Mouse (Mus musculus): ENCODE measurements at regions not wholly inside any gene's neighbourhood (a gene's known extent, or its start where the extent isn't known, plus 50 kb on each side); places are given as distances from the start of the nearest gene placed in this dataset.

GRCm38 (mm10) chr6:117268376-117268775 is 100.0 kb downstream of the Cxcl12 start:
- Histone ChIP-seq H3K27ac (replicated peaks; ENCODE audit: low read depth, low read length) (no peak overlapping the region), H3K4me3 (ENCODE audit: insufficient read depth, low read depth, low read length) (no peak overlapping the region), H3K4me1 (ENCODE audit: control insufficient read depth, insufficient read depth, insufficient read length, low read length) (0 out of 2 replicates have a peak, but pooled peaks cover 4% of the 10 kb centered on the region)

GRCm38 (mm10) chr6:117270261-117270660 is 101.9 kb downstream of the Cxcl12 start:
- Histone ChIP-seq H3K4me3 (ENCODE audit: insufficient read depth, low read depth, low read length) (no peak overlapping the region), H3K4me1 (ENCODE audit: control insufficient read depth, insufficient read depth, insufficient read length, low read length) (0 out of 2 replicates have a peak, but pooled peaks cover 4% of the 10 kb centered on the region), H3K27ac (replicated peaks; ENCODE audit: low read depth, low read length) (no peak overlapping the region)

GRCm38 (mm10) chr6:117271562-117272226 is 103.4 kb downstream of the Cxcl12 start:
- no peak overlapping the region for H3K27ac ChIP-seq (replicated peaks; ENCODE audit: low read depth, low read length)
- no peak overlapping the region for H3K4me3 ChIP-seq (ENCODE audit: insufficient read depth, low read depth, low read length)
- 0 out of 2 replicates have a peak, but pooled peaks cover 4% of the 10 kb centered on the region for H3K4me1 ChIP-seq (ENCODE audit: control insufficient read depth, insufficient read depth, insufficient read length, low read length)

GRCm38 (mm10) chr6:117272227-117272955 is 104.1 kb downstream of the Cxcl12 start:
- Histone ChIP-seq H3K4me3 (ENCODE audit: insufficient read depth, low read depth, low read length) (no peak overlapping the region), H3K27ac (replicated peaks; ENCODE audit: low read depth, low read length) (no peak overlapping the region), H3K4me1 (ENCODE audit: control insufficient read depth, insufficient read depth, insufficient read length, low read length) (0 out of 2 replicates have a peak, but pooled peaks cover 4% of the 10 kb centered on the region)

GRCm38 (mm10) chr6:117275915-117276314 is 107.6 kb downstream of the Cxcl12 start:
- Histone ChIP-seq H3K4me3 (ENCODE audit: insufficient read depth, low read depth, low read length) (no peak overlapping the region), H3K4me1 (ENCODE audit: control insufficient read depth, insufficient read depth, insufficient read length, low read length) (0 out of 2 replicates have a peak, but pooled peaks cover 4% of the 10 kb centered on the region), H3K27ac (replicated peaks; ENCODE audit: low read depth, low read length) (no peak overlapping the region)

- Histone ChIP-seq H3K4me1 (ENCODE audit: control insufficient read depth, insufficient read depth, insufficient read length, low read length) (no peaks in the 10 kb centered on the region), H3K4me3 (ENCODE audit: insufficient read depth, low read depth, low read length) (no peak overlapping the region), H3K27ac (replicated peaks; ENCODE audit: low read depth, low read length) (no peak overlapping the region)
Measured at GRCm38 (mm10) chr6:117276850-117277249, 108.5 kb downstream of the Cxcl12 start.

GRCm38 (mm10) chr6:117279297-117279696 is 111.0 kb downstream of the Cxcl12 start:
- no peaks in the 10 kb centered on the region for H3K4me1 ChIP-seq (ENCODE audit: control insufficient read depth, insufficient read depth, insufficient read length, low read length)
- H3K27ac ChIP-seq (replicated peaks; ENCODE audit: low read depth, low read length), result no peak overlapping the region
- no peak overlapping the region for H3K4me3 ChIP-seq (ENCODE audit: insufficient read depth, low read depth, low read length)

- no peak overlapping the region for H3K4me3 ChIP-seq (ENCODE audit: insufficient read depth, low read depth, low read length)
- no peaks in the 10 kb centered on the region for H3K4me1 ChIP-seq (ENCODE audit: control insufficient read depth, insufficient read depth, insufficient read length, low read length)
- no peak overlapping the region for H3K27ac ChIP-seq (replicated peaks; ENCODE audit: low read depth, low read length)
Measured at GRCm38 (mm10) chr6:117279786-117280411, 111.6 kb downstream of the Cxcl12 start.

- Histone ChIP-seq H3K4me1 (ENCODE audit: control insufficient read depth, insufficient read depth, insufficient read length, low read length) (no peaks in the 10 kb centered on the region), H3K4me3 (ENCODE audit: insufficient read depth, low read depth, low read length) (no peak overlapping the region), H3K27ac (replicated peaks; ENCODE audit: low read depth, low read length) (no peak overlapping the region)
Measured at GRCm38 (mm10) chr6:117280911-117281310, 112.6 kb downstream of the Cxcl12 start.

GRCm38 (mm10) chr6:117283616-117284015 is 115.3 kb downstream of the Cxcl12 start:
- no peak overlapping the region for H3K4me3 ChIP-seq (ENCODE audit: insufficient read depth, low read depth, low read length)
- H3K4me1 ChIP-seq (ENCODE audit: control insufficient read depth, insufficient read depth, insufficient read length, low read length), result no peaks in the 10 kb centered on the region
- H3K27ac ChIP-seq (replicated peaks; ENCODE audit: low read depth, low read length), result no peak overlapping the region

- H3K27ac ChIP-seq (replicated peaks; ENCODE audit: low read depth, low read length), result no peak overlapping the region
- no peaks in the 10 kb centered on the region for H3K4me1 ChIP-seq (ENCODE audit: control insufficient read depth, insufficient read depth, insufficient read length, low read length)
- H3K4me3 ChIP-seq (ENCODE audit: insufficient read depth, low read depth, low read length), result no peak overlapping the region
Measured at GRCm38 (mm10) chr6:117284376-117285106, 116.2 kb downstream of the Cxcl12 start.

- no peaks in the 10 kb centered on the region for H3K4me1 ChIP-seq (ENCODE audit: control insufficient read depth, insufficient read depth, insufficient read length, low read length)
- no peak overlapping the region for H3K27ac ChIP-seq (replicated peaks; ENCODE audit: low read depth, low read length)
- no peak overlapping the region for H3K4me3 ChIP-seq (ENCODE audit: insufficient read depth, low read depth, low read length)
Measured at GRCm38 (mm10) chr6:117287396-117287795, 119.1 kb downstream of the Cxcl12 start.

- Histone ChIP-seq H3K4me1 (ENCODE audit: control insufficient read depth, insufficient read depth, insufficient read length, low read length) (no peaks in the 10 kb centered on the region), H3K27ac (replicated peaks; ENCODE audit: low read depth, low read length) (no peak overlapping the region), H3K4me3 (ENCODE audit: insufficient read depth, low read depth, low read length) (no peak overlapping the region)
Measured at GRCm38 (mm10) chr6:117293780-117294465, 125.6 kb downstream of the Cxcl12 start.

GRCm38 (mm10) chr6:117297918-117298317 is 129.6 kb downstream of the Cxcl12 start:
- Histone ChIP-seq H3K27ac (replicated peaks; ENCODE audit: low read depth, low read length) (no peak overlapping the region), H3K4me3 (ENCODE audit: insufficient read depth, low read depth, low read length) (no peak overlapping the region), H3K4me1 (ENCODE audit: control insufficient read depth, insufficient read depth, insufficient read length, low read length) (no peaks in the 10 kb centered on the region)

Measured in brown adipose tissue, adult 24 weeks (tissue).